Mouse (Mus musculus): ENCODE measurements around the gene Myo19. TPM values are rescaled to one million over a fixed set of nuclear protein-coding genes. Genes with fewer than 3 reads are reported as not detected.
A peak's percentile ranks its signal among the peaks of the same experiment; 100 is the strongest.
"Not testable (repeated sequence)": the region's sequence is repeated elsewhere in the genome, so short reads cannot be mapped to it uniquely, and the experiment has no call there.

Myo19 gene
- polyA plus RNA-seq, 1 experiment from 2014 or later, result 8.3 TPM

GRCm38 (mm10) chr11:84871548-84872069 is 8.3 kb upstream of the Myo19 start:
- H3K4me3 ChIP-seq (replicated peaks), result peak overlapping the region; percentile 92
- no peak for ATAC-seq (ENCODE audit: low FRiP score)
- H3K36me3 ChIP-seq (replicated peaks), result no peaks in the 10 kb centered on the region
- peak overlapping the region; percentile 93 for H3K9ac ChIP-seq
- peak overlapping the region; percentile 97 for H3K27ac ChIP-seq
- no peaks in the 10 kb centered on the region for H3K9me3 ChIP-seq
- WGBS, result 84% methylated on average over 4 of the region's 4 CpGs
- peaks cover 13% of the 10 kb centered on the region for H3K4me1 ChIP-seq
- H3K27me3 ChIP-seq, result no peaks in the 10 kb centered on the region
- peak overlapping the region; percentile 87 for H3K4me2 ChIP-seq

DNA sequence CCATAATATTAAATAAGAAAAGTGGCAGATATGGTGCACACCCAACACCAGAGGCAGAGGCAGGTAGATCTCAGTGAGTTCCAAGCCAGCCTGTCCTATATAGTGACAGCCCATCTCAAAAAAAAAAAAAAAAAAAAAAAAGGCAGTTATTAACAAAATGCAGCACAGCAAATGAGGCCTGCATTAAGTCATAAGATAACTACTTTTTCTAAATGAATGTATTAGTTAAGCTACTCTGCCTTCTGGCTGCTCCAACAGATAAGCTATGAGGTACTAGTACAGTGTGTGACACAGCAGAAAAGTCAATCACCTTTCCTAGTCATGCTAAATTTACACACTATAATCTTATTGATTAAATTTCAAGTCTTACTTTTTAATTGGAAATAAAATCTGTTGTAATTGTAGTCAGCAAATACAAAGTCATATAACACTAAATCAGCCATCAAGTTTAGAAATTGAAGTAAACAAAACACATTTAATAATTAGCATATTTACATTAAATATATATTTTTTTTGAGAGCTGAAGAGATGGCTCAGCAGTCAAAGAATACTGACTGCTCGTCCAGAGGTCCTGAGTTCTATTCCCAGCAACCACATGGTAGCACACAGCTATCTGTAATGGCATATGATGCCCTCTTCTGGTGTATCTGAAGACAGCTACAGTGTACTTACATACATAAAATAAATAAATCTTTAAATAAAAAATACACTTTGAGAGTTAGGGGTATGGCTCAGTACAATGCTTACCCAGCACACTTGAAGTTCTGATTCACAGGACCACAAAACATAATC is 6.7 kb upstream of the Myo19 start:
- WGBS, result 71% methylated on average over 1 of the region's 1 CpGs
- ATAC-seq (ENCODE audit: low FRiP score), result no peak
- Histone ChIP-seq H3K27me3 (no peaks in the 10 kb centered on the region), H3K9ac (no peak overlapping the region), H3K4me3 (replicated peaks) (no peak overlapping the region), H3K4me2 (no peak overlapping the region), H3K27ac (no peak overlapping the region), H3K4me1 (peaks cover 6% of the 10 kb centered on the region), H3K36me3 (replicated peaks) (0 out of 2 replicates have a peak, but pooled peaks cover 3% of the 10 kb centered on the region), H3K9me3 (no peaks in the 10 kb centered on the region)

GRCm38 (mm10) chr11:84876020-84876419 is 3.9 kb upstream of the Myo19 start:
- WGBS, result 40% methylated on average over 1 of the region's 1 CpGs

GRCm38 (mm10) chr11:84879007-84879771 is 759 bp upstream of the Myo19 start:
- WGBS, result 21% methylated on average over 7 of the region's 7 CpGs
- Histone ChIP-seq H3K4me2 (peak overlapping the region; percentile 88), H3K27ac (peak overlapping the region; percentile 81; the same call in 1 of the 2 replicates), H3K36me3 (replicated peaks) (peaks cover 12% of the 10 kb centered on the region), H3K9me3 (no peaks in the 10 kb centered on the region), H3K4me1 (peaks cover 17% of the 10 kb centered on the region), H3K4me3 (replicated peaks) (peak overlapping the region; percentile 73), H3K9ac (peak overlapping the region; percentile 83), H3K27me3 (no peaks in the 10 kb centered on the region)
- ATAC-seq (ENCODE audit: low FRiP score), result no peak

More at GRCm38 (mm10) chr11:84876020-84876419, 3.9 kb upstream of the Myo19 start:
- not testable (repeated sequence) for H3K36me3 ChIP-seq (replicated peaks); ATAC-seq (ENCODE audit: low FRiP score); H3K4me2 ChIP-seq; H3K4me3 ChIP-seq (replicated peaks); H3K27me3 ChIP-seq; H3K9me3 ChIP-seq; H3K9ac ChIP-seq; H3K27ac ChIP-seq
- peaks cover 12% of the 10 kb centered on the region for H3K4me1 ChIP-seq

GRCm38 (mm10) chr11:84880465-84880961 is 565 bp downstream of the Myo19 start:
- ATAC-seq (ENCODE audit: low FRiP score), result peak; percentile 44
- H3K4me3 ChIP-seq (replicated peaks), result peak overlapping the region; percentile 73
- WGBS, result under 1% methylated on average over 24 of the region's 24 CpGs
- peak overlapping the region; percentile 81 for H3K27ac ChIP-seq
- peak overlapping the region; percentile 83 for H3K9ac ChIP-seq
- H3K4me2 ChIP-seq, result peak overlapping the region; percentile 88
- H3K27me3 ChIP-seq, result no peaks in the 10 kb centered on the region
- peaks cover 25% of the 10 kb centered on the region for H3K36me3 ChIP-seq (replicated peaks)
- H3K4me1 ChIP-seq, result peaks cover 17% of the 10 kb centered on the region
- no peaks in the 10 kb centered on the region for H3K9me3 ChIP-seq

DNA sequence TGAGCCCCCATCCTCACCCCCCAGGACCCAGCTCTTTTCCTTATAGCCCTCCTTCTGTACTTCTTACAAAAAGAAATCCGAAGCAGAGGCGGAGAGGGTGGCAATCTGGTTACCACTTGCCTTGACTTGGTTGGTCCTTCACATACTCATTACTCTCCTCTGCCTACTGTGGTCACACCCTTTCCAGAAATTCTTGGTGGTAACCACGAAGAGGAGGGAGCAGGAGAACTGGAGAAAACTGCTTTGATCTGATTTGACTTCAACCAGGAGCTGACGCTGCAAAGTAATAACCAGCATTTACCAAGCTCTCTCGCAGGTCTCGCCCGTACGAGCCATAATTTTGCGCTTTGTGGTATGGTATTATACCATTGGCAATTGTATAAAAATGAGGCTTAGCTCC is 1.0 kb downstream of the Myo19 start:
- no peaks in the 10 kb centered on the region for H3K9me3 ChIP-seq
- H3K4me1 ChIP-seq, result peaks cover 17% of the 10 kb centered on the region
- H3K36me3 ChIP-seq (replicated peaks), result peaks cover 28% of the 10 kb centered on the region
- no peak for ATAC-seq (ENCODE audit: low FRiP score)
- H3K27me3 ChIP-seq, result no peaks in the 10 kb centered on the region
- peak overlapping the region; percentile 83 for H3K9ac ChIP-seq
- peak overlapping the region; percentile 81; the same call in 1 of the 2 replicates for H3K27ac ChIP-seq
- peak overlapping the region; percentile 73 for H3K4me3 ChIP-seq (replicated peaks)
- 63% methylated on average over 9 of the region's 9 CpGs for WGBS
- H3K4me2 ChIP-seq, result peak overlapping the region; percentile 88

GRCm38 (mm10) chr11:84882346-84882745 is 2.4 kb downstream of the Myo19 start:
- Histone ChIP-seq H3K27ac (no peak overlapping the region), H3K27me3 (no peaks in the 10 kb centered on the region), H3K36me3 (replicated peaks) (peaks cover 40% of the 10 kb centered on the region), H3K4me2 (no peak overlapping the region), H3K9me3 (no peaks in the 10 kb centered on the region), H3K4me3 (replicated peaks) (no peak overlapping the region), H3K9ac (no peak overlapping the region), H3K4me1 (peaks cover 17% of the 10 kb centered on the region)
- ATAC-seq (ENCODE audit: low FRiP score), result no peak
- WGBS, result 88% methylated on average over 7 of the region's 7 CpGs

DNA sequence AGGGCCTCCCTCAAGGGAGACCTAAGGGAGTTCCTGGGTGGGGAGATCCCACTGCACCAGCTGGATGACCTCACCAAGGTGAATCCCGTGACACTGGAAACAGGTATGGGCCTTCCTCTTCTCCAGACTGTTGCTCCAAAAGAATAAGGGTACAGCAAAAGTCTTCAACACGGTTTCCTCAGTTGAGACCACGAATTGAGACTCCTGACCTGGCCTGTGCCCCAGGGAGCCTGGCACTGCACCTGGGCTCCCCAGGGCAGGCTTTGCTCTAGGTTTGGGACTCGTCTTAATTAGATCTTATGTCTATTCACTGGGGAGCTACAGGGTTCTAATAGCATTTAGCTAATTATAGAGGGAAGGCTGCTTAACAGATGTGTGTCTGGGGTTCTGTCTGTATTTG is 5.3 kb downstream of the Myo19 start:
- peaks cover 10% of the 10 kb centered on the region for H3K4me1 ChIP-seq
- peaks cover 63% of the 10 kb centered on the region for H3K36me3 ChIP-seq (replicated peaks)
- no peaks in the 10 kb centered on the region for H3K9me3 ChIP-seq
- ATAC-seq (ENCODE audit: low FRiP score), result no peak
- no peak overlapping the region for H3K9ac ChIP-seq
- H3K27me3 ChIP-seq, result no peaks in the 10 kb centered on the region
- 87% methylated on average over 4 of the region's 4 CpGs for WGBS
- no peak overlapping the region for H3K4me3 ChIP-seq (replicated peaks)
- H3K27ac ChIP-seq, result no peak overlapping the region
- H3K4me2 ChIP-seq, result no peak overlapping the region

DNA sequence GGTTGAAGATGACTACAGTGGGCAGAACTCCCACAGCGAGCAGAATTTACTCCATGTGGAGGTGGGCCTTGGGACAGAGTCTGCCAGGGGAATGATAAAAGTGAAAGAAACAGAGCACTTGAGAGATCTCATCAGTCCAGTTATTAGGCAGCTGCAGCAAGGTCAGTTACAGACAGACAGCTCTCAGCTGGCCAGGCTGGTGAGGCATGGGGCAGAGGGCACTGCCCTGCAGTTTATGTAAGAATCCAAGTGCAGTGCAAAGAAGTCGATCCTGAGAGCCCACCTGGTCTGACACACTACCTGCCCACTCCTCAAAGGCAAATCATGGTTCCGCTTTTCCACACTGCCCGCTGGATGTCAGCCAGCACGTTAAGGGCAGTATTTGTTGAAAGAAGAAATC is 6.3 kb downstream of the Myo19 start:
- Histone ChIP-seq H3K36me3 (replicated peaks) (peaks cover 68% of the 10 kb centered on the region), H3K27ac (no peak overlapping the region), H3K4me3 (replicated peaks) (no peak overlapping the region), H3K9ac (no peak overlapping the region), H3K4me1 (peaks cover 2% of the 10 kb centered on the region), H3K27me3 (no peaks in the 10 kb centered on the region), H3K9me3 (no peaks in the 10 kb centered on the region), H3K4me2 (no peak overlapping the region)
- no peak for ATAC-seq (ENCODE audit: low FRiP score)
- WGBS, result 92% methylated on average over 5 of the region's 5 CpGs

DNA sequence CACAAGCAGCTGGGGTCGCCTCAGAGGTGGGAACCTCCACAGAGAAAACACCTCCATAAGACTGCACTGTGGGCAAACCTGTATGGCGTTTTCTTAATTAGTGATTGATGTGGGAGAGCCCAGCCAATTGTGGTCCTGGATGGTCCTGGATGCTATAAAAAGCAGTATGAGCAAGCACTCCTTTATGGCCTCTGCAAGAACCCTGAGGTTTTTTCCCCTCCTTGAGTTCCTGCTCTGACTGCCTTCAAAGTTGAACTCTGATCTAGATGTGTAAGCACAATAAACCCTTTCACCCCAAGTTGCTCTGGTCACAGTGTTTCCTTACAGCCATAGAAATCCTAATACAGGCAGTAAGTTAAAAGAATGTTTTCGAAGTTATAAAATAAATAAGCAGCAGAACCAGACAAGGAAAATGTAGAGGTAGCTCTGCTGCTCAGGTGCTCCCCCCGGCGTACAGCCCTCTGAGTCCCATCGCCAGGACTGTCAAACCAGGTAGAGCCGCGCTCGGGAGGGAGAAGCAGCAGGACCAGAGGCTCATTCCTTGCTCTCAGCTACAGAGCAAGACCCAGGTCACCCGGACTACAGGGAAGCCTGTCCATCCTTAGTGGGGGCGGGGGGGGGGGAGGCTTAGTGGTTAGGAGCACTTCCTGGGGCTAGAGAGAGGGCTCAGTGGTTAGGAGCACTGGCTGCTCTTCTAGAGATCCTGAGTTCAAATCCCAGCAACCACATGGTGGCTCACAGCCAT is 7.0 kb downstream of the Myo19 start:
- 92% methylated on average over 11 of the region's 11 CpGs for WGBS

GRCm38 (mm10) chr11:84888025-84888424 is 8.1 kb downstream of the Myo19 start:
- H3K4me2 ChIP-seq, result no peak overlapping the region
- H3K36me3 ChIP-seq (replicated peaks), result peaks cover 82% of the 10 kb centered on the region
- H3K9me3 ChIP-seq, result no peaks in the 10 kb centered on the region
- H3K4me1 ChIP-seq, result no peaks in the 10 kb centered on the region
- WGBS, result 96% methylated on average over 8 of the region's 8 CpGs
- no peaks in the 10 kb centered on the region for H3K27me3 ChIP-seq
- H3K9ac ChIP-seq, result no peak overlapping the region
- no peak for ATAC-seq (ENCODE audit: low FRiP score)
- no peak overlapping the region for H3K4me3 ChIP-seq (replicated peaks)
- H3K27ac ChIP-seq, result no peak overlapping the region

More for the DNA sequence above, 7.0 kb downstream of the Myo19 start:
- Histone ChIP-seq H3K4me3 (replicated peaks) (no peak overlapping the region), H3K4me1 (no peaks in the 10 kb centered on the region), H3K9me3 (no peaks in the 10 kb centered on the region), H3K4me2 (no peak overlapping the region), H3K27ac (no peak overlapping the region), H3K36me3 (replicated peaks) (peaks cover 73% of the 10 kb centered on the region), H3K27me3 (no peaks in the 10 kb centered on the region), H3K9ac (no peak overlapping the region)
- no peak for ATAC-seq (ENCODE audit: low FRiP score)

DNA sequence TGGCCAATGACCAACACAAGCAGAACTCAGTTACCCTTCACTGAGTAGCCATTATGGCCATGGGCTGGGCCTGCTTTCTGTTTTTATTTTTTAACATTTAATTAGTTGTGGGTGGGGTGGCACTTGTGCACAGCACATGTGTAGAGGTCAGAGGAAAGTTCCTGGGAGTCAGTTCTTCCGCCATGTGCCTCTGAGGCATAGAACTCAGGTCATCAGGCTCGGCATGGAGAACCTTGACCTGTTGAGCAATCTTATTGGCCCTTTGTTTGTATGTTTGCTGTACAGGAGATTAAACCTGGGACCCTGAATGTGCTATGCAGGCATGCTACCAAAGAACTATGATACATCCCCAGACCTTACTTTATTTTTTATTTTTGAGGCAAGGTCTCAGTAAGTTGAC is 9.5 kb downstream of the Myo19 start:
- no peaks in the 10 kb centered on the region for H3K9me3 ChIP-seq
- no peak for ATAC-seq (ENCODE audit: low FRiP score)
- no peak overlapping the region for H3K4me3 ChIP-seq (replicated peaks)
- H3K27me3 ChIP-seq, result no peaks in the 10 kb centered on the region
- 91% methylated on average over 2 of the region's 2 CpGs for WGBS
- H3K27ac ChIP-seq, result no peak overlapping the region
- peaks cover 76% of the 10 kb centered on the region for H3K36me3 ChIP-seq (replicated peaks)
- H3K4me2 ChIP-seq, result no peak overlapping the region
- no peak overlapping the region for H3K9ac ChIP-seq
- no peaks in the 10 kb centered on the region for H3K4me1 ChIP-seq
